Mouse (Mus musculus): Measurements from ENCODE around the gene Oas1f. TPM values are rescaled to one million over a fixed set of nuclear protein-coding genes. Genes with fewer than 3 reads are reported as not detected.
A peak's percentile ranks its signal among the peaks of the same experiment; 100 is the strongest.

The Oas1f gene
- total and polyA plus RNA-seq, 2 experiments: not detected

DNA sequence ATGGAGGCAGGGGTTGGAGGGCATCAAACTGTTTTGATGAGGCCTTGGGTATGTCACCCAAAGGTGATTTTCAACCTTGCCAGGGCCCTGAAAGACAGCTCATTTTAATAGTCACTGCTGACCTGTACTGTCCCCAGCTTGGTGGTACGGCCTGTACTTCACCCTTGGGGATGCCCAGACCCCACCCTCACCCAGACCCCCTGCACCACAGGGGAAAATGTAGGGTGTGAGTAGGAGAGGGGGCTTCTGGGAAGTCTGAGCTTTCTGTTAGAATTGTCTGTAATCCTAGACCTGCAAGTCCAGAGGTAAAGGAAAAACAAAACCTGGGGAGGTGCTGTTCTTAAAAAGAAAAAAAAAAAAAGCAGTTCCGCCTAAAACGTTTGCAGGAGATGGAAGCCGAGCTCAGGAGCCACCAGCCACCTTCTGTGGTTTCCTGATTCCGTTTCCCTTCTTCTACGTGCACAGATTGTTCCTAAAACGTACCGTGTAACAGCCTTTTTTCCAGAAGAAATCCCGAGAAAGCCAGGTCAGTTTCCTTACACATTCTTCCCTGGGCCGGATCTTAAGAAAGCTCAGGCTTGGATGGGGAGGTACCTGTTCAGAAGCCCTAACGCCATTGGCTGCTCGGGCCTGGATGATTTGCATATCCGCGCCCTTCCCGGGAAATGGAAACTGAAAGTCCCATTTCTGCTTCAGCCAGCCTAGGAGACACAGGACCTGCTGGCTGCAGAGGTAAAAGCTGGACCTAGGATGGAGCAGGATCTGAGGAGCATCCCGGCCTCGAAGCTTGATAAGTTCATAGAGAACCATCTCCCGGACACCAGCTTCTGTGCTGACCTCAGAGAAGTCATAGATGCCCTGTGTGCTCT lies 35.0 kb upstream of the Oas1f start, which contains the start of gene Oas1c:
Gene Oas1c (minus strand): TSS at position 564 of the 869 bp plus-strand sequence.
- H3K9ac ChIP-seq (ENCODE audit: low read depth, low read length): peak within 1 kb of the TSS; percentile 63
- TF ChIP-seq CTCF (IDR thresholded peaks at IDR 0.05; ENCODE audit: low read depth, low read length) (no peak), POLR2A (IDR thresholded peaks at IDR 0.05; ENCODE audit: extremely low read depth, insufficient read depth, low read length) (0 out of 2 replicates have a peak, but pooled peaks have one; percentile 24)
- WGBS: 5% methylated on average over 18 of the region's 18 CpGs
- peak within 1 kb of the TSS; percentile 21 for H3K27ac ChIP-seq (replicated peaks; ENCODE audit: insufficient read depth, low read depth, low read length)
- no peaks in the 10 kb centered on the region for H3K36me3 ChIP-seq (ENCODE audit: control insufficient read depth, insufficient read depth, low read length)
- H3K4me1 ChIP-seq (ENCODE audit: control insufficient read depth, insufficient read depth, low read length): peaks cover 5% of the 10 kb centered on the region; the same call in 1 of the 2 replicates
- H3K4me3 ChIP-seq (ENCODE audit: insufficient read depth, low read depth, low read length): peak within 1 kb of the TSS; percentile 64
- DNase-seq (ENCODE audit: extremely low read depth, low read depth, low spot score): peak; percentile 90
- no peaks in the 10 kb centered on the region for H3K27me3 ChIP-seq (ENCODE audit: control insufficient read depth, insufficient read depth, low read length)
- peaks cover 9% of the 10 kb centered on the region; the same call in 1 of the 2 replicates for H3K79me2 ChIP-seq (ENCODE audit: control insufficient read depth, insufficient read depth, low read length)

DNA sequence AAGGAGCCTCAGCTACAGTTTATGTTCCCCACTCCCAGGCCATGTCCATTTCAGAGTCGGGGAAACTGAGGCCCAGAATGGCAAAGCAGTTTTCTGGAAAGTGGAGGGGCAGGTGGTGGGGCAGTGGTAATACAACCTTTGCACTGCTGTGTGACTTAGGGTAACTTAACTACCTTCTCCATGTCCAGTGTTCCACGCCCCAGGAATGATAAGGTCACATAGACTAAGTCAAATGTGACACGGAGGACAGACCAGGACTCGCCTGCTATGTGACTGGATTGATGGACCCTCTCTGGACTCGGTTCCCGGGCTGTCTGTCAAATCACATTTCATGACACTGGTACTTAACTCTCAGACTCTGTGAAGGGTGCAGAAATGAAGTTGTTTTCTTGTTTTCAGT lies 34.1 kb upstream of the Oas1f start:
- 61% methylated on average over 6 of the region's 6 CpGs for WGBS
- Histone ChIP-seq H3K27me3 (ENCODE audit: control insufficient read depth, insufficient read depth, low read length) (no peaks in the 10 kb centered on the region), H3K27ac (replicated peaks; ENCODE audit: insufficient read depth, low read depth, low read length) (peak overlapping the region; percentile 21; the same call in 1 of the 2 replicates)

DNA sequence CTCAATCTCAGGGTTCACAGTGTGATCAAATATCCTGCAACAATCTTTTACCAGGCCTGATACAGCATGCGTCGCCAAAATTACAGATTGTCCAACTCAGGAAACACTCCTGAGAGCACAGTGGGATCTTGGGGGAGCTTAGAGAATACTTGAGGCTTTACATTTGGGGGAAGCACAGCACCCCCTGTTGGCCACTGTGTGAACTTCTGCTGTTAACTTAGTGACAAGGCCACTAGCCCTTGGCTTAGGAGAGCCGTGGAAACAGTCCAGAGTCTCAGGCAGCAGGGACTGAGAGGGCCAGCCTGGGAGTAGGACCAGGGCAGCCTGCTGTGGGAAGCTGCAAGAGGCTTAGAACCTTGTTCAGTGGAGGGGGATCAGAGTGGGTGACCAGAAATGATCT lies 31.2 kb upstream of the Oas1f start:
- Histone ChIP-seq H3K27ac (replicated peaks; ENCODE audit: insufficient read depth, low read depth, low read length) (no peak overlapping the region), H3K36me3 (ENCODE audit: control insufficient read depth, insufficient read depth, low read length) (no peaks in the 10 kb centered on the region), H3K4me1 (ENCODE audit: control insufficient read depth, insufficient read depth, low read length) (peaks cover 5% of the 10 kb centered on the region; the same call in 1 of the 2 replicates), H3K9ac (ENCODE audit: low read depth, low read length) (no peak overlapping the region), H3K27me3 (ENCODE audit: control insufficient read depth, insufficient read depth, low read length) (no peaks in the 10 kb centered on the region), H3K4me3 (ENCODE audit: insufficient read depth, low read depth, low read length) (no peak overlapping the region), H3K79me2 (ENCODE audit: control insufficient read depth, insufficient read depth, low read length) (peaks cover 9% of the 10 kb centered on the region; the same call in 1 of the 2 replicates)
- TF ChIP-seq POLR2A (IDR thresholded peaks at IDR 0.05; ENCODE audit: extremely low read depth, insufficient read depth, low read length) (no peak), CTCF (IDR thresholded peaks at IDR 0.05; ENCODE audit: low read depth, low read length) (peak; percentile 58)
- 69% methylated on average over 3 of the region's 3 CpGs for WGBS
- DNase-seq (ENCODE audit: extremely low read depth, low read depth, low spot score): peak; percentile 26

More for the DNA sequence above, 34.1 kb upstream of the Oas1f start:
- peaks cover 9% of the 10 kb centered on the region; the same call in 1 of the 2 replicates for H3K79me2 ChIP-seq (ENCODE audit: control insufficient read depth, insufficient read depth, low read length)
- H3K4me3 ChIP-seq (ENCODE audit: insufficient read depth, low read depth, low read length): peak overlapping the region; percentile 64
- no peak for DNase-seq (ENCODE audit: extremely low read depth, low read depth, low spot score)
- H3K36me3 ChIP-seq (ENCODE audit: control insufficient read depth, insufficient read depth, low read length): no peaks in the 10 kb centered on the region
- H3K9ac ChIP-seq (ENCODE audit: low read depth, low read length): peak overlapping the region; percentile 63
- peaks cover 5% of the 10 kb centered on the region; the same call in 1 of the 2 replicates for H3K4me1 ChIP-seq (ENCODE audit: control insufficient read depth, insufficient read depth, low read length)
- TF ChIP-seq POLR2A (IDR thresholded peaks at IDR 0.05; ENCODE audit: extremely low read depth, insufficient read depth, low read length) (no peak), CTCF (IDR thresholded peaks at IDR 0.05; ENCODE audit: low read depth, low read length) (no peak)

DNA sequence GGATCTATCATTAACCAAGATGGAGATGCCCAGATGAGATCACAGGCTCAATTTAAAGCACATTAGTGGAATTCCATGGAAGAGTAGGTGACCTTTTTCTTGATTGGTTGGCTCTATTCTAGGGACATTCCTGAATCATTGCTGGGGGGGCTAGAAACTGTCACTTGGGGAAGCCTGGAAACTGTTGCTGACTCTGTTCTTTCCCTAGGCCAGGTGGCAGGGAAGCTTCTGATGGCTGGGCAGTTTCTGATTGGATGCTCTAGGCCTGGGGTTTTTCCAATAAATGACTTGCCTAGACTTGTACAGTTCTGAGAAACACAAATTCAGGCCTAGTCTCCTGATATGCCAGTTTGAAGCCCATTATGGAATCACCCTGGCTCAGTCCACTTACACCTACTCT lies 28.2 kb upstream of the Oas1f start:
- DNase-seq (ENCODE audit: extremely low read depth, low read depth, low spot score): no peak
- TF ChIP-seq CTCF (IDR thresholded peaks at IDR 0.05; ENCODE audit: low read depth, low read length) (no peak), POLR2A (IDR thresholded peaks at IDR 0.05; ENCODE audit: extremely low read depth, insufficient read depth, low read length) (no peak)
- Histone ChIP-seq H3K79me2 (ENCODE audit: control insufficient read depth, insufficient read depth, low read length) (peaks cover 2% of the 10 kb centered on the region; the same call in 1 of the 2 replicates), H3K27me3 (ENCODE audit: control insufficient read depth, insufficient read depth, low read length) (no peaks in the 10 kb centered on the region), H3K27ac (replicated peaks; ENCODE audit: insufficient read depth, low read depth, low read length) (no peak overlapping the region), H3K9ac (ENCODE audit: low read depth, low read length) (no peak overlapping the region), H3K4me3 (ENCODE audit: insufficient read depth, low read depth, low read length) (no peak overlapping the region), H3K4me1 (ENCODE audit: control insufficient read depth, insufficient read depth, low read length) (no peaks in the 10 kb centered on the region), H3K36me3 (ENCODE audit: control insufficient read depth, insufficient read depth, low read length) (no peaks in the 10 kb centered on the region)

DNA sequence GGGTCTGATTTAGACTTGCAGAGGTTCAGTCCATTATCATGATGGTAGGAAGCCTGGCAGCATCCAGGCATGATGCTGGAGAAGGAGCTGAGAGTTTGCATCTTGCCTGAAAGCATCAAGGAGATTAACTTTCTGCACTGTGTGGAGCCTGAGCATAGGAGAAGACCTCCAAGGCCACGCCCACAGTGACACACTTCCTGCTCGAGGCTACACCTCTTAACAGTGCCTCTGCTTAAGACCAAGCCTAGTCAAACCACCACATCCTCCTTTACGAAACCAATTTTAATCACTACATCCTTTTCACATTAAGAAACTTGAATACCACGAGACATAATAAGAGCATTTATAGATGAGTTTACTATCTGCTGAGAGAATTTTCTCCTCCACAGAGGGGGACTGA lies 16.1 kb upstream of the Oas1f start:
- DNase-seq (ENCODE audit: extremely low read depth, low read depth, low spot score): no peak
- Histone ChIP-seq H3K4me1 (ENCODE audit: control insufficient read depth, insufficient read depth, low read length) (no peaks in the 10 kb centered on the region), H3K9ac (ENCODE audit: low read depth, low read length) (no peak overlapping the region), H3K79me2 (ENCODE audit: control insufficient read depth, insufficient read depth, low read length) (no peaks in the 10 kb centered on the region), H3K4me3 (ENCODE audit: insufficient read depth, low read depth, low read length) (no peak overlapping the region), H3K36me3 (ENCODE audit: control insufficient read depth, insufficient read depth, low read length) (no peaks in the 10 kb centered on the region), H3K27me3 (ENCODE audit: control insufficient read depth, insufficient read depth, low read length) (no peaks in the 10 kb centered on the region; the same call in 1 of the 2 replicates), H3K27ac (replicated peaks; ENCODE audit: insufficient read depth, low read depth, low read length) (no peak overlapping the region)
- WGBS: 76% methylated on average over 4 of the region's 4 CpGs
- no peak for TF ChIP-seq CTCF (IDR thresholded peaks at IDR 0.05; ENCODE audit: low read depth, low read length)
- TF ChIP-seq POLR2A (IDR thresholded peaks at IDR 0.05; ENCODE audit: extremely low read depth, insufficient read depth, low read length): no peak

Data from liver, adult 2 months (tissue).